Mouse (Mus musculus) lung, postnatal 0 days (tissue): ENCODE data around the gene Tmem54. TPM values are rescaled to one million over a fixed set of nuclear protein-coding genes. Genes with fewer than 3 reads are reported as not detected.

Source experiments
- ATAC-seq: fragments of 200-750 bp; cut with Nextera tagmentation; 2 replicates; pipeline ENCODE4 v1.8.0; 2017; ENCODE audit warnings: moderate library complexity
- DNase-seq: peaks from one replicate; pipeline ENCODE4 v3.0.0-alpha.2; 2016; ENCODE audit warnings: low spot score
- H3K27ac ChIP-seq: fragments of 300-500 bp; sonication (generic); 2 replicates; pipeline ENCODE4 v1.5.1; 2014; ENCODE audit warnings: antibody characterized with exemption, mild to moderate bottlenecking, low read length, mixed read lengths
- H3K27me3 ChIP-seq: fragments of 300-500 bp; sonication (generic); replicated peaks from 2 replicates; pipeline ENCODE4 v1.6.1; 2014; ENCODE audit warnings: low read length, mixed read lengths; ENCODE audit not compliant: insufficient read depth
- H3K36me3 ChIP-seq: fragments of 300-500 bp; sonication (generic); 2 replicates; pipeline ENCODE4 v1.6.1; 2014; ENCODE audit warnings: low read length, mixed read lengths; ENCODE audit not compliant: insufficient read depth
- H3K4me1 ChIP-seq: fragments of 300-500 bp; sonication (generic); 2 replicates; pipeline ENCODE4 v1.6.1; 2014; ENCODE audit warnings: antibody characterized with exemption, low read depth, low read length, mixed read lengths; ENCODE audit not compliant: insufficient read depth
- H3K4me2 ChIP-seq: fragments of 300-500 bp; sonication (generic); replicated peaks from 2 replicates; pipeline ENCODE4 v1.6.1; 2014; ENCODE audit warnings: low read depth, mild to moderate bottlenecking, low read length, moderate library complexity, mixed read lengths
- H3K4me3 ChIP-seq: fragments of 300-500 bp; sonication (generic); 2 replicates; pipeline ENCODE4 v1.5.1; 2014; ENCODE audit warnings: low read depth, low read length
- H3K9ac ChIP-seq: fragments of 300-500 bp; sonication (generic); replicated peaks from 2 replicates; pipeline ENCODE4 v1.6.1; 2014; ENCODE audit warnings: low read depth, mild to moderate bottlenecking
- H3K9me3 ChIP-seq: fragments of 300-500 bp; sonication (generic); 2 replicates; pipeline ENCODE4 v1.6.1; 2016; ENCODE audit warnings: low read length, mixed read lengths
- CTCF ChIP-seq: IDR thresholded peaks from 2 replicates; pipeline ENCODE4 v1.5.1; 2016; ENCODE audit warnings: antibody characterized with exemption, mild to moderate bottlenecking
- EP300 ChIP-seq: IDR thresholded peaks from 2 replicates; pipeline ENCODE4 v1.6.1; 2016; ENCODE audit warnings: antibody characterized with exemption, mild to moderate bottlenecking, control low read depth
- WGBS: fragments of 180-500 bp; shearing (Covaris S2); extraction: QIAGEN DNeasy Blood & Tissue Kit; methylation state at CpG from one replicate; pipeline ENCODE4 v1.1.7; 2014; 5-methylcytosine and 5-hydroxymethylcytosine counted together
- polyA plus RNA-seq: library from polyadenylated mRNA; unstranded; fragments of >200 nt; fragmentation: Nextera tagmentation; extraction: Ambion mirVana; gene quantifications from 2 replicates; pipeline ENCODE4 v1.2.1, GENCODE M21; 2015

Tmem54 gene
- polyA plus RNA-seq, 1 experiment from 2014 or later, result 2.4 TPM

GRCm38 (mm10) chr4:129134799-129135585, 29.6 kb downstream of the Tmem54 start:
- no peaks in the 10 kb centered on the region for H3K36me3 ChIP-seq
- H3K4me1 ChIP-seq, result peaks cover 17% of the 10 kb centered on the region; the same call in 1 of the 2 replicates
- no peak overlapping the region for H3K27ac ChIP-seq
- ATAC-seq (0 out of 2 replicates have a peak, but pooled peaks have one; percentile 47), DNase-seq (peak; percentile 75)
- TF ChIP-seq EP300, result no peak
- peak; percentile 89 for TF ChIP-seq CTCF
- no peak overlapping the region for H3K9ac ChIP-seq
- H3K4me3 ChIP-seq, result no peak overlapping the region
- peaks cover 15% of the 10 kb centered on the region; the same call in 1 of the 2 replicates for H3K27me3 ChIP-seq
- peak overlapping the region; percentile 36 for H3K4me2 ChIP-seq
- 8% methylated on average over 15 of the region's 15 CpGs for WGBS
- no peaks in the 10 kb centered on the region for H3K9me3 ChIP-seq

- Histone ChIP-seq H3K27me3 (peaks cover 15% of the 10 kb centered on the region; the same call in 1 of the 2 replicates), H3K27ac (no peak overlapping the region), H3K9ac (no peak overlapping the region), H3K4me1 (peaks cover 13% of the 10 kb centered on the region; the same call in 1 of the 2 replicates), H3K4me2 (no peak overlapping the region), H3K4me3 (no peak overlapping the region), H3K36me3 (no peaks in the 10 kb centered on the region), H3K9me3 (no peaks in the 10 kb centered on the region)
- no peak for ATAC-seq
- 55% methylated on average over 2 of the region's 2 CpGs for WGBS
- DNase-seq, result no peak
- TF ChIP-seq CTCF (no peak), EP300 (no peak)
These were observed 30.3 kb downstream of the Tmem54 start for GRCm38 (mm10) chr4:129135637-129136036.

- Histone ChIP-seq H3K27ac (no peak overlapping the region), H3K36me3 (no peaks in the 10 kb centered on the region), H3K4me1 (0 out of 2 replicates have a peak, but pooled peaks cover 9% of the 10 kb centered on the region), H3K9me3 (no peaks in the 10 kb centered on the region), H3K9ac (no peak overlapping the region), H3K27me3 (peaks cover 15% of the 10 kb centered on the region; the same call in 1 of the 2 replicates), H3K4me2 (peak overlapping the region; percentile 89), H3K4me3 (peak overlapping the region; percentile 49)
- 31% methylated on average over 9 of the region's 9 CpGs for WGBS
- no peak for ATAC-seq
- TF ChIP-seq EP300, result no peak
- TF ChIP-seq CTCF, result no peak
- DNase-seq, result no peak
These were observed 30.8 kb downstream of the Tmem54 start for GRCm38 (mm10) chr4:129136189-129136578.

- DNase-seq (no peak), ATAC-seq (peak; percentile 42)
- peak within 1 kb of the TSS; percentile 29; the same call in 1 of the 2 replicates for H3K9ac ChIP-seq
These were observed 31.4 kb downstream of the Tmem54 start, which contains the start of gene Fndc5 for GRCm38 (mm10) chr4:129136579-129137391. Gene Fndc5 (plus strand): TSS chr4:129136999.

GRCm38 (mm10) chr4:129137392-129138321, 32.3 kb downstream of the Tmem54 start:
- H3K9me3 ChIP-seq, result no peaks in the 10 kb centered on the region
- DNase-seq (no peak), ATAC-seq (no peak)
- H3K27ac ChIP-seq, result no peak overlapping the region
- 0 out of 2 replicates have a peak, but pooled peaks cover 9% of the 10 kb centered on the region for H3K4me1 ChIP-seq
- no peak overlapping the region for H3K9ac ChIP-seq
- no peaks in the 10 kb centered on the region for H3K36me3 ChIP-seq
- WGBS, result 52% methylated on average over 14 of the region's 14 CpGs
- H3K4me3 ChIP-seq, result peak overlapping the region; percentile 49
- TF ChIP-seq CTCF (no peak), EP300 (no peak)
- H3K4me2 ChIP-seq, result peak overlapping the region; percentile 89
- H3K27me3 ChIP-seq, result peaks cover 15% of the 10 kb centered on the region; the same call in 1 of the 2 replicates

More at GRCm38 (mm10) chr4:129136579-129137391, 31.4 kb downstream of the Tmem54 start, which contains the start of gene Fndc5:
- Histone ChIP-seq H3K27me3 (peaks cover 15% of the 10 kb centered on the region; the same call in 1 of the 2 replicates), H3K36me3 (no peaks in the 10 kb centered on the region), H3K9me3 (no peaks in the 10 kb centered on the region), H3K4me2 (peak within 1 kb of the TSS; percentile 89), H3K4me3 (peak within 1 kb of the TSS; percentile 49), H3K4me1 (0 out of 2 replicates have a peak, but pooled peaks cover 9% of the 10 kb centered on the region), H3K27ac (no peak within 1 kb of the TSS)
- WGBS, result under 1% methylated on average over 34 of the region's 80 CpGs
- TF ChIP-seq CTCF (no peak), EP300 (no peak)
